Mouse (Mus musculus) kidney, embryonic 16.5 days (tissue): ENCODE data around the gene Eogt. TPM values are rescaled to one million over a fixed set of nuclear protein-coding genes. Genes with fewer than 3 reads are reported as not detected.

Experiments
- ATAC-seq: fragments of 200-750 bp; cut with Nextera tagmentation; 2 replicates; pipeline ENCODE4 v1.8.0; 2017; ENCODE audit warnings: moderate TSS enrichment; ENCODE audit not compliant: low FRiP score, low TSS enrichment
- H3K27ac ChIP-seq: fragments of 300-500 bp; sonication (generic); 2 replicates; pipeline ENCODE4 v1.5.1; 2014; ENCODE audit warnings: low read length
- H3K27me3 ChIP-seq: fragments of 300-500 bp; sonication (generic); 2 replicates; pipeline ENCODE4 v1.6.1; 2014; ENCODE audit warnings: low read length, control low read depth, mixed read lengths; ENCODE audit not compliant: insufficient read depth
- H3K36me3 ChIP-seq: fragments of 300-500 bp; sonication (generic); 2 replicates; pipeline ENCODE4 v1.6.1; 2014; ENCODE audit warnings: low read length, control low read depth, mixed read lengths; ENCODE audit not compliant: insufficient read depth
- H3K4me1 ChIP-seq: fragments of 300-500 bp; sonication (generic); 2 replicates; pipeline ENCODE4 v1.6.1; 2014; ENCODE audit warnings: low read length, control low read depth, mixed read lengths; ENCODE audit not compliant: insufficient read depth
- H3K4me2 ChIP-seq: fragments of 300-500 bp; sonication (generic); replicated peaks from 2 replicates; pipeline ENCODE4 v1.6.1; 2014; ENCODE audit warnings: low read depth, low read length
- H3K4me3 ChIP-seq: fragments of 300-500 bp; sonication (generic); 2 replicates; pipeline ENCODE4 v1.5.1; 2014; ENCODE audit warnings: mild to moderate bottlenecking, low read length
- H3K9ac ChIP-seq: fragments of 300-500 bp; sonication (generic); replicated peaks from 2 replicates; pipeline ENCODE4 v1.6.1; 2014; ENCODE audit warnings: low read length
- H3K9me3 ChIP-seq: fragments of 300-500 bp; sonication (generic); 2 replicates; pipeline ENCODE4 v1.6.1; 2016; ENCODE audit warnings: low read length, control low read depth
- WGBS: fragments of 180-500 bp; shearing (Covaris S2); extraction: QIAGEN DNeasy Blood & Tissue Kit; methylation state at CpG from one replicate; pipeline ENCODE4 v1.1.7; 2014; 5-methylcytosine and 5-hydroxymethylcytosine counted together
- polyA plus RNA-seq: library from polyadenylated mRNA; unstranded; fragments of >200 nt; fragmentation: Nextera tagmentation; extraction: Ambion mirVana; gene quantifications from 2 replicates; pipeline ENCODE4 v1.2.1, GENCODE M21; 2015

The Eogt gene
- polyA plus RNA-seq, 1 experiment from 2014 or later, result 22.9 TPM

DNA sequence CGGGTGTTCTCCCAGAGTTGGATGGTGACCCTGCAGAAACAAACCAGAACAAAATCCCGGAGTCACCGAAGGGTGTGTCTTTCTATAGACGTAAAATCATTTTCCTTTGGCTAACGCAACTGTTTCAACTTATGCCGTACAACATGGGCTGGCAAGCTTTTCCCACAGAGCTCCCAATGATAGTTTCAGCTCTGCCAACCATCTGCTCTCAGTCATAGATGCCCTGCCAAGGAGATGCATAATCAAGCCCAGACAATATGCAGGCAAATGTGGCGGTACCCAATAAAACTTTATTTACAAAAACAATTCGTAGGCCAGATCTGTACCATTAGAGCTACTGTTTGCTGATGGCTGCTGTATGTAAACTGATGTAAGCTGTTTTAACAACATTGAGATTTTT, 36.8 kb downstream of the Eogt start:
- H3K4me1 ChIP-seq, result no peaks in the 10 kb centered on the region
- no peak overlapping the region for H3K9ac ChIP-seq
- no peak for ATAC-seq
- H3K27me3 ChIP-seq, result no peaks in the 10 kb centered on the region
- H3K4me2 ChIP-seq, result no peak overlapping the region
- no peak overlapping the region for H3K27ac ChIP-seq
- WGBS, result 95% methylated on average over 8 of the region's 8 CpGs
- peaks cover 20% of the 10 kb centered on the region; the same call in 1 of the 2 replicates for H3K36me3 ChIP-seq
- H3K4me3 ChIP-seq, result no peak overlapping the region
- no peaks in the 10 kb centered on the region for H3K9me3 ChIP-seq

DNA sequence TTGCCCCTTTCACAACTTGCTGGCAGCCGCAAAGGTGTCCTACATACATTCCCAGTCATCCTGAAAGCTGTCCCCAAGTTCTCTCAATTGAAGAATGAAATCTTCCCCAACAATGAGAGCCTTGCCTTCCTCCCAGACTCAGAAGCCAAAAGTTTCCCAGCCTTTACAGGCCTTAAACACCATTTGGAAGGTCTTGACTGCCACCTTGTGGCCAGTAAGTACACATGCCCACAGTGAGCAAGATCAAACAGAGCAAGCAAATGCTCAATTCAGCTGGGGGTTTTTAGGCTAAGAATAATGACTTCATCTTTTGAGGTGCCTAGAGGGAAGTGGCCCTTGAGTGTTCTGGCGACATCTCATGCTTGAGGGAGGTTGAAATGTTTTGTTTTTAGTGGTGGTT, 42.2 kb downstream of the Eogt start:
- WGBS, result 27% methylated on average over 2 of the region's 2 CpGs
- Histone ChIP-seq H3K9me3 (no peaks in the 10 kb centered on the region), H3K27me3 (no peaks in the 10 kb centered on the region), H3K27ac (no peak overlapping the region), H3K9ac (no peak overlapping the region), H3K36me3 (no peaks in the 10 kb centered on the region), H3K4me1 (peaks cover 4% of the 10 kb centered on the region), H3K4me3 (no peak overlapping the region), H3K4me2 (no peak overlapping the region)
- ATAC-seq, result peak; percentile 74; the same call in 1 of the 2 replicates

- peaks cover 11% of the 10 kb centered on the region for H3K4me1 ChIP-seq
- H3K9me3 ChIP-seq, result no peaks in the 10 kb centered on the region
- no peak overlapping the region for H3K9ac ChIP-seq
- no peaks in the 10 kb centered on the region for H3K36me3 ChIP-seq
- H3K4me3 ChIP-seq, result no peak overlapping the region
- no peak overlapping the region for H3K27ac ChIP-seq
- WGBS, result 79% methylated on average over 8 of the region's 8 CpGs
- no peak overlapping the region for H3K4me2 ChIP-seq
- no peaks in the 10 kb centered on the region for H3K27me3 ChIP-seq
- ATAC-seq, result no peak
These were observed 42.9 kb downstream of the Eogt start for GRCm38 (mm10) chr6:97106106-97106505.

DNA sequence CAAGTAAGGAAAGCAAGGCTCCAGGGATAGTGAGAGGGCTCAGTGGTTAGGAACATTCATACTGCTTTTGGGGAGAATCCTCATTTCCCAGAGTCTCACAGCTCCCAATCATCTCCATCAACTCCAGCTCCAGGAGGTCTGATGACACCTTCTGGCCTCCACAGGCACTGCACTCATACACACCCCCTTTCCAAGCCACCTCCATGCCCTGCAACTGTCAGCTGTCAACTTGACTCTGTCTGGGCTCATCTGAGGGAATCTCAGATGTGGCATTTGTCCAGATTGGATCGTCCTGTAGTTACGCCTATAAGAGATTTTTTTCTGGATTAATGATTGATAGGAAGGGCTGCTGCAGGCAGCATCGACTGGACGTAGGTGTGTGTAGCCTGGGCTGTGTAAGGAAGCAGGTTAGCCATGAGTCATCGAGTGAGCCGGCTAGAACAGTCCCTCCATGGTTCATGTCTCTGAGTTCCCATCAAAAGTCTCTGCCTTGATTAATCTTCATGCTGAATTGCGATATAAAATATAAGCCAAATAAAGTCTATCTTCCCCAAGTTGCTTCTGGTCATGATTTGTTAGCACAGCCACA, 44.6 kb downstream of the Eogt start:
- ATAC-seq, result peak; percentile 47; the same call in 1 of the 2 replicates
- WGBS, result 58% methylated on average over 7 of the region's 7 CpGs
- no peak overlapping the region for H3K4me3 ChIP-seq

GRCm38 (mm10) chr6:97101958-97102702, 46.9 kb downstream of the Eogt start:
- H3K27ac ChIP-seq, result no peak overlapping the region
- H3K9me3 ChIP-seq, result no peaks in the 10 kb centered on the region
- H3K27me3 ChIP-seq, result no peaks in the 10 kb centered on the region
- ATAC-seq, result no peak
- H3K9ac ChIP-seq, result no peak overlapping the region
- H3K4me2 ChIP-seq, result peak overlapping the region; percentile 20
- H3K36me3 ChIP-seq, result no peaks in the 10 kb centered on the region
- no peak overlapping the region for H3K4me3 ChIP-seq
- H3K4me1 ChIP-seq, result peaks cover 11% of the 10 kb centered on the region
- WGBS, result 12% methylated on average over 15 of the region's 15 CpGs

More for the DNA sequence above, 44.6 kb downstream of the Eogt start:
- Histone ChIP-seq H3K4me1 (peaks cover 11% of the 10 kb centered on the region), H3K27ac (no peak overlapping the region), H3K4me2 (no peak overlapping the region), H3K9ac (no peak overlapping the region), H3K9me3 (no peaks in the 10 kb centered on the region), H3K36me3 (no peaks in the 10 kb centered on the region), H3K27me3 (no peaks in the 10 kb centered on the region)

GRCm38 (mm10) chr6:97101190-97101957, 47.6 kb downstream of the Eogt start:
- H3K9ac ChIP-seq, result no peak overlapping the region
- WGBS, result 10% methylated on average over 12 of the region's 12 CpGs
- H3K4me1 ChIP-seq, result peaks cover 11% of the 10 kb centered on the region
- no peaks in the 10 kb centered on the region for H3K9me3 ChIP-seq
- no peak overlapping the region for H3K27ac ChIP-seq
- peak overlapping the region; percentile 20 for H3K4me2 ChIP-seq
- H3K27me3 ChIP-seq, result no peaks in the 10 kb centered on the region
- no peak; the same call in 1 of the 2 replicates for ATAC-seq
- H3K36me3 ChIP-seq, result no peaks in the 10 kb centered on the region
- no peak overlapping the region for H3K4me3 ChIP-seq

GRCm38 (mm10) chr6:97082336-97082735, 66.6 kb downstream of the Eogt start:
- Histone ChIP-seq H3K9me3 (no peaks in the 10 kb centered on the region), H3K36me3 (no peaks in the 10 kb centered on the region), H3K4me2 (no peak overlapping the region), H3K4me1 (no peaks in the 10 kb centered on the region), H3K27me3 (no peaks in the 10 kb centered on the region), H3K27ac (no peak overlapping the region), H3K4me3 (no peak overlapping the region), H3K9ac (no peak overlapping the region)
- 81% methylated on average over 2 of the region's 2 CpGs for WGBS
- no peak for ATAC-seq

DNA sequence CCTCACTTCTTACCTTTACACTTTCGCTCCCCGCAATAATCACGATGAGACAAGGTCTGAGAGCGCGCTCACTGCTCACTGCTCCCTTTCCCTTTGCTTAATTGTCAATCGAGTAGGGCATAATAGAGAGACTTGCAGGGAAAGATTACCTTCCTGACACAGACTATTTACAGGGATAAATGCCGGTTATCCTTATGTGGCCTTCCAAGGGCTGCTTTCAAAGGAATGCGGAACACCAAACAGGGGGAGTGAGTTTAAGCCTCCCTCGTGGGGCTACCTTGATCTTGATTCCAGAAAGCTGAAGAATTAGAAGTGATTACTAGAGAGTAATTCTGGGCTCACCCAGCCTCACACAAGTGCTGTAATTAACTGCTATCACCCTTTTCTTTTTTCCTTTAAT, 69.0 kb downstream of the Eogt start:
- Histone ChIP-seq H3K4me3 (no peak overlapping the region), H3K9me3 (no peaks in the 10 kb centered on the region), H3K4me1 (no peaks in the 10 kb centered on the region), H3K36me3 (no peaks in the 10 kb centered on the region), H3K27me3 (no peaks in the 10 kb centered on the region), H3K4me2 (no peak overlapping the region), H3K27ac (no peak overlapping the region), H3K9ac (no peak overlapping the region)
- ATAC-seq, result no peak
- WGBS, result 55% methylated on average over 9 of the region's 9 CpGs

DNA sequence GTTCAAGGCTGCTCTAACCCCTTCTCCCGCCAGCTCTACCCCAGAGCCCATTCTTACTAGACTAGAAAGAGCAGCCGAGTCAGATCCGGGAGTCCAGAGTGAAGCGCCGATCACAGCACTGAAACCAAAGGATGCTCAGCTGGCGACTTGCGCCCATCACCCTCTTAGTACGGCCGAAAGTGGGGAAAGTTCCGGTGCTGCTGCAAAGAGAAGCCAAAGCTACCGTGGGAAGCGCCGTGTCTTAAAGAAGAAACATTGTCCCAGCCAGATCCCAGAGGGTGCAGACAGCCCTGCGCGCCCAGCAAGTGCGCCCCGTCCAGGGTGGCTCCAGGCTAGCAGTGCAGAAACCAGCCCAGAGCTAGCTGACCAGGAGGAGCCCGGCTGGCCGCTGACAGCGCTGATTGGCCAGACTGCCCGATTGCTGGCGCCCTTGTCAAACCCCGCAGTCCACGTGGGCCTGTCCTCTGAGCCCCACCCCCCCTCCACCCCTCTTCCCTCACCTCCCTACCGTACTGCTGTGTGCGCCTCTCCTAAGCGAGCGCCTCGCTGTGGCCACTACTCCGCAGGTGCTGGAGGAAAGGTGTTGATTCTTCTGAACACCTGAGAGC, 88.8 kb downstream of the Eogt start, which contains the start of gene Fam19a4:
TSS of gene Fam19a4 (minus strand) at position 340 of the 608 bp plus-strand sequence.
- Histone ChIP-seq H3K27ac (no peak within 1 kb of the TSS), H3K4me1 (no peaks in the 10 kb centered on the region; the same call in none of the 2 replicates), H3K4me2 (peak within 1 kb of the TSS; percentile 85), H3K9ac (peak within 1 kb of the TSS; percentile 10), H3K27me3 (peaks cover 33% of the 10 kb centered on the region), H3K4me3 (peak within 1 kb of the TSS; percentile 43), H3K36me3 (no peaks in the 10 kb centered on the region), H3K9me3 (no peaks in the 10 kb centered on the region)
- under 1% methylated on average over 30 of the region's 30 CpGs for WGBS
- ATAC-seq, result peak; percentile 96
